Mouse (Mus musculus): ENCODE measurements around the gene Mrpl50.

DNA sequence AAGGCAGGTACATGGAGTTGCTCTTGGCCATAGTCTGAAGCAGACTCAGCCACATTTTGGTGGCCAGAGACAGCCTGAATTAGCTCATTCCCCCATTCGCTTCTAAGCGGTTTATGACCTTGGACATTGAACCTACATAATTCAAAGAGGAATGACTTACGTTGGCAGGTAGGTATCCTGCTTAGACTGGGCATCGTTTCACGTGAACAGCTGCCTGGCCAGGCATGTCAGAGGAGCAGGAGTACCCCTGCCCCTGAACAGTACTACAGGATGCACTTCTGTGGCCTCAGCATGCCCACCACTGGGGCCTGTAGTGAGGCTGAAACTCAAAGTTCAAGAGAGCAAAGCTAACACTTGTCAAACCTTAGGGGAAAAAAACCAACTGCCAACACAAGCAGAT is 32.5 kb upstream of the Mrpl50 start:
- TF ChIP-seq CTCF (IDR thresholded peaks at IDR 0.05) (no peak), EP300 (IDR thresholded peaks at IDR 0.05; ENCODE audit: insufficient read depth, low read depth, low read length) (no peak)
